Mouse (Mus musculus): Measurements from ENCODE around the gene Stk39.

Gene Stk39

GRCm38 (mm10) chr2:68382394-68383059 is 89.5 kb downstream of the Stk39 start:
- DNase-seq (ENCODE audit: low read depth, low spot score) = no peak

GRCm38 (mm10) chr2:68381881-68382280 is 90.2 kb downstream of the Stk39 start:
- DNase-seq (ENCODE audit: low read depth, low spot score) = no peak

DNA sequence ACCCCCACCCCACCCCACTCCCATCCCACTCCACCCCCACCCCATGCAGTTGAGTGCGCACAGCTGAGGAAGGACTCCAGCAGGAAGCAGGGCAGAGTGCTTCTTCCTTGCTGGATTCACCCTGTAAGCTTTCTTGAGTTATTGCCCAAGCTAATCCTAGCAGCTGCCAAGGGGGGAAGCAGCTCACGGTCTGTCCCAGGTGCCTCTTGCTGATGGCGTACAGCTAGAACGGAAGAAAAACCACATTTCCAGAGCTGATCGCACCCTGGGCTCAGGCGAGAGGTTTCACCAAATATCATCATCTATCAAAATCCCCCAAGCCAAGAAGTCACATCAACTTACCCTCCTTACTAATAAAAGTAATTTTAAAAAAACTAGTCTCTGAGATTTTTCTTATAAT is 90.9 kb downstream of the Stk39 start:
- no peak for DNase-seq (ENCODE audit: low read depth, low spot score)

DNA sequence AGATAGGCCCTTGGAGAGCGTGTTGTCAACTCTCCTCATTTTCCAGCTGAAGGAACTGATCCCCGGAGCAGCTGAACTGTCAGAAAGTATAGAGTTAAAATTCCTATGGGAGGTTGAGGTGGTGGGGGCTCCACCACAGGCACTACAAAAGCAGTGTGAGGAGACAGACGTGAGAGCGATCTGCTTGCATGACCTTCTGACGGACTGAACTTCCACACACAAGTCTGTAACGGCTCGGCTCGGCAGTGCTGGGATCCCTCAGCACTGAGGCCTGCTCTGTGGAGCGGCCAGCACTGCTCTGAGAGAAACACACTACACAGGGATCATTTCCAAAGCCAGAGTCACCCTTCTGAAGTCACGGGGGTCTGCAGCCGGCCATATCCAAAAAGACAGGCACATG is 92.4 kb downstream of the Stk39 start:
- no peak for DNase-seq (ENCODE audit: low read depth, low spot score)

DNA sequence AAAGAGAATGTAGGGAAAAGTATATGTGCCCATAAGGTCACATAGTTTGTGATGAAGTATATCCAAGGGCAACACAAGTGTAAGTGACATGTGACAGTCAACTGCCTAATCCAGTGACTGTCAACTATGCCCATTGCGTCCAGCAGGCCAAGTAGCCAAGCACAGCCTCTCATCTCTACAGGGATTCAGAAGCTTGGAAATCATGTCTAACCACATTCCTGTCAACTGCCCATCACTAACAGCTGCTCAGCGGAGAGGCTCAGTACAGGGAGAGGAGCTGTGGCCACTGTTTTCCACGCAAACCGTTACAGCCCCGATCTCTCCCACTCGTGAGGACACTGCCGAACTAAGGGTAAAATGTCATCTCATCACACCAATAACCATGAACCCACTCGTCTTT is 93.7 kb downstream of the Stk39 start:
- DNase-seq (ENCODE audit: low read depth, low spot score) = no peak

DNA sequence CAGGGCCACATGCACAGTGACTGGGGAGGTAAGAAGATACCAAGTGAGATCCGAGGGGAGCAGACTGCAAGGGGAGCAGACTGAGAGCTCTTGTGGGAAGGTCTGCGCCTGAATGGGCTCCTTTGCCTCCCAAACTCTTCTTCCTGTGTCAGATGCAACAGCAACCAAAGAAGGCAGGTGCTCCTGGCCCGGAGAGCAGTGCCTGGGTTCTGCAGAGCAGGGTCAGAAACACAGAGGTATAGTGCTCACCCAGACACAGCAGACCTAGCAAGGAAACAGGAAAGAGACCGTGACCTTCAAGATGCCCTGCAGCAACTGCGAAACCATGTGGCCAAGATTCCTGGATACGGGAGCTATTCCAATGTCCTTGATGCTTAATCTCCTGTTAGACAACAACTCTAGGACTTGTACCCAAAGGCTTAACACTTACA is 94.8 kb downstream of the Stk39 start:
- DNase-seq (ENCODE audit: low read depth, low spot score) = no peak

GRCm38 (mm10) chr2:68376660-68377059 is 95.4 kb downstream of the Stk39 start:
- no peak for DNase-seq (ENCODE audit: low read depth, low spot score)

- DNase-seq (ENCODE audit: low read depth, low spot score) = no peak
Measured at GRCm38 (mm10) chr2:68374202-68374601, 97.9 kb downstream of the Stk39 start.

DNA sequence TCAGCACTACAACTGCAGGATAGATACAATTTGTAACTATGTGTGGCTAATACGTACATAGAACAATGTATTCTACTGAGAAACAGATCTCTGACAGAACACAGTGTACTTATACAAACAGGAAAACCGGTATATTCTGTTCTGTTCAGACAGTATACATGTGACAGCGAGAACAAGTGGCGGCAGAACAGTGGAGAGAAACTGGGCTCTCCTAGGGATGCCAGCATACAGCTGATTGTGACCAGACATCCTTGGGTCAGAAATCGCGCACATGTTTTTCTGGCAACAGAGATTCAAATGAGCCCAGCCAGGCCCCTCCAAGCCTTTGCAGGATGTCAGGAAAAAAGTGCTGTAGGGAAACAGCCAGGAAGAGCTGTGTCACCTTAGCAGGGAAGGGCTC is 100.2 kb downstream of the Stk39 start:
- DNase-seq (ENCODE audit: low read depth, low spot score) = no peak

- DNase-seq (ENCODE audit: low read depth, low spot score) = no peak
Measured at GRCm38 (mm10) chr2:68370326-68370725, 101.7 kb downstream of the Stk39 start.

- DNase-seq (ENCODE audit: low read depth, low spot score) = no peak
Measured at GRCm38 (mm10) chr2:68369080-68369479, 103.0 kb downstream of the Stk39 start.

DNA sequence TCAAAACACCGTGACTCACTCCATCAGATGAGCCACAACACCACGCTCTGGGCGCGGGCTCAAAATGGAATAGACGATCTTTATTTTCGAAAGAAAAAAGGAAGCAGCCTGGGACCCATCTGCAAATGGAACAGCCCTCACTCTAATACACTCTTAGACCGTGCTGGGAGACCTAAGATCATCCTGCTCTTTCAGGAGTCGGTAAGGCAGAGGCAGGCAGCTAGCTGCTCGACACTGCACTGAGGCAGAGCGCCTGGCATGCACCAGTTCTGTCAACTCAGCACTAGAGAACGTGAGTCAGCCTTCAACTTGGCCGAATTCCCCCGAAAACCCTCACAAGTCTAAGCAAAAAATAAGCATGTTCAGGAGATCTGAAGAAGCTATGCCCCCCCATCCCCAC is 104.1 kb downstream of the Stk39 start:
- no peak for DNase-seq (ENCODE audit: low read depth, low spot score)

GRCm38 (mm10) chr2:68366897-68367193 is 105.2 kb downstream of the Stk39 start:
- no peak for DNase-seq (ENCODE audit: low read depth, low spot score)

GRCm38 (mm10) chr2:68366091-68366896 is 105.8 kb downstream of the Stk39 start:
- no peak for DNase-seq (ENCODE audit: low read depth, low spot score)

GRCm38 (mm10) chr2:68365504-68365903 is 106.6 kb downstream of the Stk39 start:
- no peak for DNase-seq (ENCODE audit: low read depth, low spot score)

DNA sequence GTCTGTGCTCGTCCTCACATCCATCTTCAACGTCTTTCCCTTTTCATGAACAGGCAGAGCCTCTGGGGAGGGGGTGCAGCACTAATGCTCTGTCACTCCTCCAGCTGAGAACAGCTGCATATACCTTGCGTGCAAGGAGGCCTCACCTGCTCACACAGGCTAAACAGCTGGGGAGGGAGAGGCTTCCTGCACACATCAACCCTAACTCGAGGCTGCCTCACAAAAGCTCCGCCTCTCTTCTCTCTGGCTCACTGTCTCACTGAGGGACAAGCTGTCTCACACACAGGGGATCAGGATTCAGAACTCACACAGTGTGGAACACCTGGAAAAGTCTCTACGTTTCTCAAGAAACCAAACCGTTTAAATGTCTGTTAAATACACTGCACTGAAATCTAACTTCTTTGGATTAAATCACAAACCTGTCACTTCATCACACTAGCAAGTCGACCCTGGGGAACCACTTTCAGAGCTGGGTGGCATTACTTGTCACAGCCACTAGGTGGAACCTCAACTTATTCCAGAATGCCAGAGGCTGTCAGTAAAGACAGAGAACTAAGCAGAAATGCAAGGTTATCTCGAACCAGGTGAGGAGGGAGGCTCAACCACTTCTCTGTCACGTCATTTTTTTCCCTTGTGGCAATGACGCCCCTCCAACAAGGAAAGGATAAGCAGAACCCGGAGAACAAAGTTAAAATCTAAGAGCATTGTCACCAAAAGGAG is 107.7 kb downstream of the Stk39 start:
- no peak for DNase-seq (ENCODE audit: low read depth, low spot score)

GRCm38 (mm10) chr2:68363159-68363558 is 108.9 kb downstream of the Stk39 start:
- no peak for DNase-seq (ENCODE audit: low read depth, low spot score)

DNA sequence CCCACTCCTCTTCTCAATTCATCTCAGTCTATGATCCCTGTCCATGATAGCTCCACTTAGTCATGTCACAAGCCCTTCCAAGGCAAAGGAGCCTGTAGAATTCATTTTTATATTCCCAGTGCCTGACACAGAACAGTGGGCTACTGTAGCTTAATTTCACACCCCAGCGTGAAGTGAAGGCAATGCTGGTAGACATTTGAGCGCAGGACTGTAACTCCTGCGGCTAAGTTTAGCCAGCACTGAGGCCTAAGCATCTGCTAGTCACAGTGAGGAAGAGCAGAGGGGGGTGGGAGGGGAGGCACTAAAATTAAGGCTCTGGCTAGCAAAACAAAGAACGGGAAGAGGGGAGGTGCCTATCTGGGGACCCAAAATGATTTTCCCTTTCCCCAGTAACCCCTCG is 110.4 kb downstream of the Stk39 start:
- no peak for DNase-seq (ENCODE audit: low read depth, low spot score)

DNA sequence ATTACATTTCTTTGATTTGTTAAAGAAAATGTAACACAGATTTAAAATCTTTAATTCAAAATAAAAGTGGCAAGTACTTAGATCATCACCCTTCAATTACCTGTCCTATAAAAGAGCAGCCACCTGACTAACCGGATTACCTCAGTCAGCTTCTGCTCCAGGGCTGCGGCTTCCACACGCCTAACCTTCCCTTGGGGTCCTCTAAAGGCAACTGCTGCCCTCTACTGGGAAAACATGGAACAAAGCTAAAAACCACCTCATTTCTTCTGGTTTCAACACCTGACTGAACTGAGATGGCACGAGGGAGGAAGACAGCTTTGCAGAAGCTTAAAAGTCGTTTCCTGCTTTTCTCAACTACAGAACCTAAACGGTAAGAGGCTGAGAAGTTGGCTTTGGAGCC is 121.4 kb downstream of the Stk39 start:
- DNase-seq (ENCODE audit: low read depth, low spot score) = no peak

GRCm38 (mm10) chr2:68349593-68350383 is 122.3 kb downstream of the Stk39 start:
- DNase-seq (ENCODE audit: low read depth, low spot score) = no peak

DNA sequence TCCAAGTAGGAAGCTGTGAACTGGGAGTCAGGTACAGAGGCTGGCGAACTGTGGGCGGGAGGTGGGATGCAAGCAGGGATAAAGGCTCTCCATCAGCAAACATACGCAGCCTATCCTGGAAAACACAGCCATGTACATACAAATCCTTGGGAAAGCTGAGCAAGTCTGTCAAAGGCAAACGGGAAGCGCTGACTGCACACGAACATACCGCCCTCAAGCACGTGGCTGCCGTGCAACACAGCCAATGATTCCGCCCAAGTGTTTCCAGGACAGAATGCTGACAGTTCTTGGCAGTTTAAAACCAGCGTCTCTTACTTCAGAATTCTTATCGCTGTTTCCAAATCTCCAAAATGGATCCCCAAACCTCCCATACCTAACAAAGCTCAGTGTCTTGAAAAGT is 123.1 kb downstream of the Stk39 start:
- DNase-seq (ENCODE audit: low read depth, low spot score) = no peak
